In the genomic region with DNA sequence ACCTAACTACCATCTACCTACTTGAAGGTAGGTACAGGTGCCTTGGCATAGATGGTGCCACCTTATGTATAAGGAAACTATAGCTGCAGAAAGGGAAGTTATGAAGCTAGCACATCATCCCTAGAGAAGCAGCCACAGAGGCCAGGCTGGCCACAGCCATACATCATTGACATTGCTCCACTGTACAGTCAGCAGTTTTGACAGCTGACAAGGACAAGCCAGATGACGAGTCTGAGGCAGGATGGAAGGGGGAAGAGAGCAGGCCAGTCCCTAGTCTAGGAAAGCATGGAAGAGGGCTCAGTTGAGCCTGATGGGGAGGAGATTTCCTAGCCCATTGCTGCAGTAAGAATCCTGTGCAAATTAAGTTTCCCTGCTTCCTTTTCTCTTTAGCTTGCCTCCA, we compare ENCODE assay signal across 14 mouse cellular contexts.
A peak's percentile ranks its signal among the peaks of the same experiment; 100 is the strongest.
DNase-seq lines count a peak whose midpoint lies in the region; ATAC-seq and TF ChIP-seq lines count a peak whose summit lies in the region.
"Had no signal": no experiment of that assay in that cellular context is flagged by ENCODE, and none has a peak within 500 bp of the region (broad histone marks: within the 10 kb centered on the region; RNA-seq: fewer than 3 reads in every experiment).

No protein-coding gene starts in this region.

- H3K4me2 ChIP-seq in hindbrain, embryonic 13.5 days, result no peak overlapping the region
- no peak overlapping the region for H3K4me2 ChIP-seq in hindbrain, embryonic 11.5 days (replicated peaks; ENCODE audit: low read depth, low read length)
- no peak overlapping the region for H3K4me2 ChIP-seq in forebrain, embryonic 12.5 days
- H3K4me2 ChIP-seq in midbrain, embryonic 14.5 days (ENCODE audit: low read length), result no peak overlapping the region
- no peak overlapping the region for H3K4me2 ChIP-seq in stomach, postnatal 0 days (replicated peaks; ENCODE audit: low read depth)
- H3K4me2 ChIP-seq: heart, embryonic 13.5 days; hindbrain, embryonic 15.5 days; limb, embryonic 13.5 days; liver, embryonic 15.5 days had no signal

- H3K36me3 ChIP-seq in hindbrain, embryonic 13.5 days, result 0 out of 2 replicates have a peak, but pooled peaks cover 15% of the 10 kb centered on the region
- 0 out of 2 replicates have a peak, but pooled peaks cover 2% of the 10 kb centered on the region for H3K36me3 ChIP-seq in hindbrain, embryonic 11.5 days (ENCODE audit: control insufficient read depth, insufficient read depth, low read length)
- H3K36me3 ChIP-seq in forebrain, embryonic 12.5 days (replicated peaks), result peaks cover 13% of the 10 kb centered on the region; the same call in 1 of the 2 replicates
- H3K36me3 ChIP-seq in midbrain, embryonic 14.5 days (ENCODE audit: control insufficient read depth, insufficient read depth, low read length), result no peaks in the 10 kb centered on the region
- no peaks in the 10 kb centered on the region for H3K36me3 ChIP-seq in stomach, postnatal 0 days (ENCODE audit: control insufficient read depth, insufficient read depth, low read length)
- H3K36me3 ChIP-seq: heart, embryonic 13.5 days; hindbrain, embryonic 15.5 days; liver, embryonic 15.5 days had no signal

- no peak for TF ChIP-seq CTCF in stomach, postnatal 0 days (IDR thresholded peaks at IDR 0.05; ENCODE audit: low read depth)

- H3K4me3 ChIP-seq in hindbrain, embryonic 13.5 days, result no peak overlapping the region
- no peak overlapping the region for H3K4me3 ChIP-seq in hindbrain, embryonic 11.5 days (ENCODE audit: low read depth, low read length)
- no peak overlapping the region for H3K4me3 ChIP-seq in forebrain, embryonic 12.5 days (replicated peaks)
- H3K4me3 ChIP-seq in midbrain, embryonic 14.5 days (replicated peaks; ENCODE audit: low read depth, low read length), result no peak overlapping the region
- H3K4me3 ChIP-seq in stomach, postnatal 0 days (ENCODE audit: low read depth, low read length), result no peak overlapping the region
- H3K4me3 ChIP-seq: heart, embryonic 13.5 days; hindbrain, embryonic 15.5 days; limb, embryonic 13.5 days; liver, embryonic 15.5 days had no signal

- no peaks in the 10 kb centered on the region for H3K9me3 ChIP-seq in hindbrain, embryonic 13.5 days
- no peaks in the 10 kb centered on the region for H3K9me3 ChIP-seq in hindbrain, embryonic 11.5 days (ENCODE audit: control insufficient read depth, low read length)
- H3K9me3 ChIP-seq in forebrain, embryonic 12.5 days, result no peaks in the 10 kb centered on the region
- H3K9me3 ChIP-seq in midbrain, embryonic 14.5 days (ENCODE audit: control insufficient read depth, low read length), result no peaks in the 10 kb centered on the region
- no peaks in the 10 kb centered on the region for H3K9me3 ChIP-seq in stomach, postnatal 0 days (ENCODE audit: control insufficient read depth, low read length)
- H3K9me3 ChIP-seq: heart, embryonic 13.5 days; hindbrain, embryonic 15.5 days; limb, embryonic 13.5 days; liver, embryonic 15.5 days had no signal

- WGBS in hindbrain, embryonic 13.5 days, result 27% methylated on average over 1 of the region's 1 CpGs
- 75% methylated on average over 1 of the region's 1 CpGs for WGBS in hindbrain, embryonic 11.5 days
- WGBS in forebrain, embryonic 12.5 days, result 50% methylated on average over 1 of the region's 1 CpGs
- 59% methylated on average over 1 of the region's 1 CpGs for WGBS in midbrain, embryonic 14.5 days
- 60% methylated on average over 1 of the region's 1 CpGs for WGBS in stomach, postnatal 0 days

- no peak overlapping the region for H3K9ac ChIP-seq in hindbrain, embryonic 13.5 days
- H3K9ac ChIP-seq in hindbrain, embryonic 11.5 days (ENCODE audit: low read depth, low read length), result no peak overlapping the region
- no peak overlapping the region for H3K9ac ChIP-seq in forebrain, embryonic 12.5 days
- no peak overlapping the region for H3K9ac ChIP-seq in midbrain, embryonic 14.5 days (replicated peaks; ENCODE audit: low read length)
- H3K9ac ChIP-seq in stomach, postnatal 0 days (ENCODE audit: low read length), result no peak overlapping the region
- H3K9ac ChIP-seq: heart, embryonic 13.5 days; hindbrain, embryonic 15.5 days; limb, embryonic 13.5 days; liver, embryonic 15.5 days had no signal

- DNase-seq in hindbrain, embryonic 11.5 days (ENCODE audit: low spot score), result no peak
- DNase-seq in adrenal gland, adult 8-10 months, result peak; percentile 48
- no peak for DNase-seq in midbrain, embryonic 14.5 days
- no peak for DNase-seq in thymus, postnatal 25 days
- no peak for DNase-seq in stomach, postnatal 0 days (ENCODE audit: low spot score)
- DNase-seq: kidney, adult 9 months; lung, postnatal 14 days; right cerebral cortex, adult 18-20 months had no signal

- TF ChIP-seq EP300 in stomach, postnatal 0 days (optimal IDR thresholded peaks at IDR 0.05), result no peak

- H3K27ac ChIP-seq in hindbrain, embryonic 13.5 days, result peak overlapping the region; percentile 84
- H3K27ac ChIP-seq in hindbrain, embryonic 11.5 days (ENCODE audit: low read depth, low read length), result no peak overlapping the region
- peak overlapping the region; percentile 0; the same call in 1 of the 2 replicates for H3K27ac ChIP-seq in forebrain, embryonic 12.5 days
- H3K27ac ChIP-seq in midbrain, embryonic 14.5 days (replicated peaks; ENCODE audit: low read depth, low read length), result 0 out of 2 replicates have a peak overlapping the region, but pooled peaks have one; percentile 20
- H3K27ac ChIP-seq in stomach, postnatal 0 days (replicated peaks), result no peak overlapping the region
- H3K27ac ChIP-seq: heart, embryonic 13.5 days; limb, embryonic 13.5 days; liver, embryonic 15.5 days had no signal

- H3K4me1 ChIP-seq in hindbrain, embryonic 13.5 days (replicated peaks), result peaks cover 33% of the 10 kb centered on the region
- peaks cover 4% of the 10 kb centered on the region; the same call in 1 of the 2 replicates for H3K4me1 ChIP-seq in hindbrain, embryonic 11.5 days (replicated peaks; ENCODE audit: control insufficient read depth, insufficient read depth, low read length)
- peaks cover 29% of the 10 kb centered on the region for H3K4me1 ChIP-seq in forebrain, embryonic 12.5 days
- peaks cover 28% of the 10 kb centered on the region for H3K4me1 ChIP-seq in midbrain, embryonic 14.5 days (ENCODE audit: control insufficient read depth, insufficient read depth, low read length)
- H3K4me1 ChIP-seq in stomach, postnatal 0 days (replicated peaks; ENCODE audit: control insufficient read depth, insufficient read depth), result no peaks in the 10 kb centered on the region
- H3K4me1 ChIP-seq: liver, embryonic 15.5 days had no signal

- peaks cover 62% of the 10 kb centered on the region for H3K27me3 ChIP-seq in hindbrain, embryonic 13.5 days
- H3K27me3 ChIP-seq in hindbrain, embryonic 11.5 days (ENCODE audit: control insufficient read depth, insufficient read depth, low read length), result peaks cover 42% of the 10 kb centered on the region
- peaks cover 54% of the 10 kb centered on the region for H3K27me3 ChIP-seq in forebrain, embryonic 12.5 days
- peaks cover 26% of the 10 kb centered on the region; the same call in 1 of the 2 replicates for H3K27me3 ChIP-seq in midbrain, embryonic 14.5 days (ENCODE audit: control insufficient read depth, insufficient read depth, low read length)
- no peaks in the 10 kb centered on the region for H3K27me3 ChIP-seq in stomach, postnatal 0 days (ENCODE audit: control insufficient read depth, insufficient read depth, low read length)
- H3K27me3 ChIP-seq: limb, embryonic 13.5 days; liver, embryonic 15.5 days had no signal

- no peak for ATAC-seq in hindbrain, embryonic 13.5 days (ENCODE audit: low FRiP score)
- no peak for ATAC-seq in hindbrain, embryonic 11.5 days (ENCODE audit: low FRiP score)
- ATAC-seq in forebrain, embryonic 12.5 days (ENCODE audit: low FRiP score), result no peak
- ATAC-seq in midbrain, embryonic 14.5 days (ENCODE audit: low FRiP score, low TSS enrichment), result no peak
- no peak for ATAC-seq in stomach, postnatal 0 days (ENCODE audit: low FRiP score, low TSS enrichment)

Comparison
In these comparisons a context has a peak if more than half of its experiments do, and no peak if none do; other contexts are left out.
1. H3K27ac ChIP-seq: peak in hindbrain, embryonic 13.5 days (single experiment), forebrain, embryonic 12.5 days (single experiment) and midbrain, embryonic 14.5 days (single experiment); none in hindbrain, embryonic 11.5 days (single experiment) and stomach, postnatal 0 days (single experiment).